Mouse (Mus musculus) forebrain, postnatal 0 days (tissue): ENCODE measurements around the gene Nhp2. TPM values are rescaled to one million over a fixed set of nuclear protein-coding genes. Genes with fewer than 3 reads are reported as not detected.

Experiments
- ATAC-seq: fragments of 200-750 bp; cut with Nextera tagmentation; 2 replicates; pipeline ENCODE4 v1.8.0; 2017; ENCODE audit warnings: mild to moderate bottlenecking, moderate library complexity
- DNase-seq: peaks from one replicate; pipeline ENCODE4 v3.0.0-alpha.2; 2015
- H3K27ac ChIP-seq: fragments of 300-500 bp; sonication (generic); 2 replicates; pipeline ENCODE4 v1.5.1; 2014; ENCODE audit warnings: low read depth, mild to moderate bottlenecking, antibody characterized with exemption, low read length, moderate library complexity, mixed read lengths
- H3K27me3 ChIP-seq: fragments of 300-500 bp; sonication (generic); 2 replicates; pipeline ENCODE4 v1.6.1; 2014; ENCODE audit warnings: mild to moderate bottlenecking, low read length, mixed read lengths; ENCODE audit not compliant: insufficient read depth
- H3K36me3 ChIP-seq: fragments of 300-500 bp; sonication (generic); 2 replicates; pipeline ENCODE4 v1.6.1; 2014; ENCODE audit warnings: mild to moderate bottlenecking, moderate library complexity; ENCODE audit not compliant: insufficient read depth
- H3K4me1 ChIP-seq: fragments of 300-500 bp; sonication (generic); 2 replicates; pipeline ENCODE4 v1.6.1; 2014; ENCODE audit warnings: antibody characterized with exemption; ENCODE audit not compliant: insufficient read depth
- H3K4me2 ChIP-seq: fragments of 300-500 bp; sonication (generic); 2 replicates; pipeline ENCODE4 v1.6.1; 2014; ENCODE audit warnings: low read depth, mild to moderate bottlenecking, moderate library complexity
- H3K4me3 ChIP-seq: fragments of 300-500 bp; sonication (generic); 2 replicates; pipeline ENCODE4 v1.5.1; 2014; ENCODE audit warnings: low read depth, low read length, mixed read lengths
- H3K9ac ChIP-seq: fragments of 300-500 bp; sonication (generic); 2 replicates; pipeline ENCODE4 v1.6.1; 2014; ENCODE audit warnings: mild to moderate bottlenecking
- H3K9me3 ChIP-seq: fragments of 300-500 bp; sonication (generic); 2 replicates; pipeline ENCODE4 v1.6.1; 2016; ENCODE audit warnings: low read length
- CTCF ChIP-seq: sonication (generic); IDR thresholded peaks from 2 replicates; pipeline ENCODE4 v1.5.1; 2016; ENCODE audit warnings: antibody characterized with exemption, control low read depth, low read depth
- WGBS: fragments of 180-500 bp; shearing (Covaris S2); extraction: QIAGEN DNeasy Blood & Tissue Kit; methylation state at CpG from one replicate; pipeline ENCODE4 v1.1.7; 2014; 5-methylcytosine and 5-hydroxymethylcytosine counted together
- polyA plus RNA-seq: library from polyadenylated mRNA; unstranded; fragments of >200 nt; fragmentation: Nextera tagmentation; extraction: Ambion mirVana; gene quantifications from 2 replicates; pipeline ENCODE4 v1.2.1, GENCODE M21; 2015
- total RNA-seq: library from RNA; depleted of rRNA; stranded (reverse); fragments of >200 nt; gene quantifications from 2 replicates; pipeline ENCODE4 v1.2.3, GENCODE M21; 2014

Gene Nhp2
- total and polyA plus RNA-seq, 2 experiments from 2014 or later = 66.5 to 118 TPM

- Histone ChIP-seq H3K4me2 (peak overlapping the region; percentile 86), H3K9me3 (no peaks in the 10 kb centered on the region), H3K36me3 (peaks cover 5% of the 10 kb centered on the region; the same call in 1 of the 2 replicates), H3K9ac (peak overlapping the region; percentile 73; the same call in 1 of the 2 replicates), H3K4me3 (peak overlapping the region; percentile 64), H3K27ac (no peak overlapping the region), H3K4me1 (no peaks in the 10 kb centered on the region), H3K27me3 (no peaks in the 10 kb centered on the region)
- 35% methylated on average over 11 of the region's 11 CpGs for WGBS
- DNase-seq (no peak), ATAC-seq (0 out of 2 replicates have a peak, but pooled peaks have one; percentile 2)
- no peak for TF ChIP-seq CTCF
Observed at GRCm38 (mm10) chr11:51649111-51649888, 29.8 kb downstream of the Nhp2 start.

GRCm38 (mm10) chr11:51649889-51650199 lies 30.3 kb downstream of the Nhp2 start:
- Histone ChIP-seq H3K27ac (no peak overlapping the region), H3K9me3 (no peaks in the 10 kb centered on the region), H3K36me3 (no peaks in the 10 kb centered on the region), H3K4me1 (no peaks in the 10 kb centered on the region), H3K9ac (peak overlapping the region; percentile 73), H3K4me2 (peak overlapping the region; percentile 86), H3K4me3 (peak overlapping the region; percentile 64), H3K27me3 (no peaks in the 10 kb centered on the region)
- DNase-seq = no peak
- peak; percentile 19; the same call in 1 of the 2 replicates for ATAC-seq
- WGBS = 4% methylated on average over 7 of the region's 7 CpGs
- no peak for TF ChIP-seq CTCF

GRCm38 (mm10) chr11:51650261-51650660 lies 30.7 kb downstream of the Nhp2 start:
- H3K27ac ChIP-seq = 0 out of 2 replicates have a peak overlapping the region, but pooled peaks have one; percentile 29
- 5% methylated on average over 30 of the region's 30 CpGs for WGBS
- H3K9me3 ChIP-seq = no peaks in the 10 kb centered on the region
- no peaks in the 10 kb centered on the region for H3K27me3 ChIP-seq
- peak overlapping the region; percentile 64 for H3K4me3 ChIP-seq
- H3K4me2 ChIP-seq = peak overlapping the region; percentile 86
- H3K4me1 ChIP-seq = no peaks in the 10 kb centered on the region
- ATAC-seq (peak; percentile 34; the same call in 1 of the 2 replicates), DNase-seq (no peak)
- H3K36me3 ChIP-seq = no peaks in the 10 kb centered on the region
- no peak for TF ChIP-seq CTCF
- H3K9ac ChIP-seq = peak overlapping the region; percentile 73

- TF ChIP-seq CTCF = no peak; the same call in 1 of the 2 replicates
- Histone ChIP-seq H3K4me3 (peak within 1 kb of the TSS; percentile 64), H3K9ac (peak within 1 kb of the TSS; percentile 73), H3K27ac (0 out of 2 replicates have a peak within 1 kb of the TSS, but pooled peaks have one; percentile 29), H3K4me1 (no peaks in the 10 kb centered on the region), H3K9me3 (no peaks in the 10 kb centered on the region), H3K36me3 (no peaks in the 10 kb centered on the region), H3K27me3 (no peaks in the 10 kb centered on the region), H3K4me2 (peak within 1 kb of the TSS; percentile 86)
- 2% methylated on average over 70 of the region's 70 CpGs for WGBS
- ATAC-seq = peak; percentile 86
- peak; percentile 56 for DNase-seq
Observed at GRCm38 (mm10) chr11:51650691-51651515, 31.4 kb downstream of the Nhp2 start, which contains the start of the genes N4bp3 and D930048N14Rik. TSS of gene N4bp3 (minus strand) at chr11:51650842. TSS of gene D930048N14Rik (plus strand) at chr11:51650954.

GRCm38 (mm10) chr11:51652889-51653418 lies 33.4 kb downstream of the Nhp2 start:
- Histone ChIP-seq H3K4me2 (no peak overlapping the region), H3K9me3 (no peaks in the 10 kb centered on the region), H3K27ac (no peak overlapping the region), H3K27me3 (no peaks in the 10 kb centered on the region), H3K4me3 (no peak overlapping the region), H3K9ac (no peak overlapping the region), H3K36me3 (no peaks in the 10 kb centered on the region), H3K4me1 (no peaks in the 10 kb centered on the region)
- no peak for TF ChIP-seq CTCF
- ATAC-seq (no peak), DNase-seq (no peak)
- 85% methylated on average over 4 of the region's 4 CpGs for WGBS

- DNase-seq (no peak), ATAC-seq (no peak)
- H3K36me3 ChIP-seq = no peaks in the 10 kb centered on the region
- H3K27ac ChIP-seq = no peak overlapping the region
- H3K9me3 ChIP-seq = no peaks in the 10 kb centered on the region
- H3K4me2 ChIP-seq = no peak overlapping the region
- 89% methylated on average over 6 of the region's 6 CpGs for WGBS
- no peak for TF ChIP-seq CTCF
- H3K4me1 ChIP-seq = no peaks in the 10 kb centered on the region
- no peak overlapping the region for H3K9ac ChIP-seq
- no peaks in the 10 kb centered on the region for H3K27me3 ChIP-seq
- no peak overlapping the region for H3K4me3 ChIP-seq
Observed at GRCm38 (mm10) chr11:51653736-51654135, 34.2 kb downstream of the Nhp2 start.
